Mouse (Mus musculus) hindbrain, embryonic 11.5 days (tissue): Measurements from ENCODE around the gene Ppy. TPM values are rescaled to one million over a fixed set of nuclear protein-coding genes. Genes with fewer than 3 reads are reported as not detected.

Experiments
- ATAC-seq: fragments of 200-750 bp; cut with Nextera tagmentation; 2 replicates; pipeline ENCODE4 v1.8.0; 2017; ENCODE audit warnings: mild to moderate bottlenecking, moderate TSS enrichment, moderate library complexity; ENCODE audit not compliant: low FRiP score
- DNase-seq: peaks from one replicate; pipeline ENCODE4 v3.0.0-alpha.2; 2015; ENCODE audit warnings: low spot score
- H3K27ac ChIP-seq: fragments of 300-500 bp; sonication (generic); 2 replicates; pipeline ENCODE4 v1.5.1; 2014; ENCODE audit warnings: mild to moderate bottlenecking, low read depth, low read length
- H3K27me3 ChIP-seq: fragments of 300-500 bp; sonication (generic); 2 replicates; pipeline ENCODE4 v1.6.1; 2014; ENCODE audit warnings: mild to moderate bottlenecking, low read length, moderate library complexity, mixed read lengths; ENCODE audit not compliant: control insufficient read depth, insufficient read depth
- H3K36me3 ChIP-seq: fragments of 300-500 bp; sonication (generic); 2 replicates; pipeline ENCODE4 v1.6.1; 2014; ENCODE audit warnings: mild to moderate bottlenecking, low read length, moderate library complexity, mixed read lengths; ENCODE audit not compliant: control insufficient read depth, insufficient read depth
- H3K4me1 ChIP-seq: fragments of 300-500 bp; sonication (generic); replicated peaks from 2 replicates; pipeline ENCODE4 v1.6.1; 2014; ENCODE audit warnings: low read length, mixed read lengths; ENCODE audit not compliant: control insufficient read depth, insufficient read depth
- H3K4me2 ChIP-seq: fragments of 300-500 bp; sonication (generic); replicated peaks from 2 replicates; pipeline ENCODE4 v1.6.1; 2014; ENCODE audit warnings: mild to moderate bottlenecking, low read depth, low read length
- H3K4me3 ChIP-seq: fragments of 300-500 bp; sonication (generic); 2 replicates; pipeline ENCODE4 v1.5.1; 2014; ENCODE audit warnings: low read depth, low read length
- H3K9ac ChIP-seq: fragments of 300-500 bp; sonication (generic); 2 replicates; pipeline ENCODE4 v1.6.1; 2014; ENCODE audit warnings: low read depth, low read length
- H3K9me3 ChIP-seq: fragments of 300-500 bp; sonication (generic); 2 replicates; pipeline ENCODE4 v1.6.1; 2016; ENCODE audit warnings: low read length; ENCODE audit not compliant: control insufficient read depth
- WGBS: fragments of 180-500 bp; shearing (Covaris S2); extraction: QIAGEN DNeasy Blood & Tissue Kit; methylation state at CpG from one replicate; pipeline ENCODE4 v1.1.7; 2014; 5-methylcytosine and 5-hydroxymethylcytosine counted together
- polyA plus RNA-seq: library from polyadenylated mRNA; unstranded; fragments of >200 nt; fragmentation: Nextera tagmentation; extraction: Ambion mirVana; gene quantifications from 2 replicates; pipeline ENCODE4 v1.2.1, GENCODE M21; 2014

Gene Ppy
- polyA plus RNA-seq, 1 experiment from 2014 or later: not detected

DNA sequence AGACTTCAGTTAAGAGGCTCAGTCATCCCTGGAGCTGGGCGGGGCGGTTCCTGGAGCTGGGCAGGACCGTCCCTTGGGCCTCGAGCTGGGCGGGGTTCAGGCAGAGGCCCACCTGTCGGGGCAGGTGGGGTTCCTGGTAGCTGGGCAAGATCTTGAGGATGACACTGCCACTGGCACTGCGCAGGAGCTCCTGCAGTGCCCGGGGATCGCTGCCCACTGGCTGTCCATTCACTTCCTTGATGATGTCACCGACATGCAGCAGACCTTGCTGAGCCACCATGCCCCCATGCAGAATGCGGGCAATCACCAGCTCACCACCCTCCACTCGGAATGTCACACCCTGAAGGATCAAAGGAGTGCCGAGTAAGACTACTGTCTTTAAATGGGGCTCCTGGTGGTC, 38.0 kb downstream of the Ppy start:
- Histone ChIP-seq H3K4me2 (no peak overlapping the region), H3K9ac (no peak overlapping the region), H3K4me3 (no peak overlapping the region), H3K4me1 (no peaks in the 10 kb centered on the region), H3K36me3 (0 out of 2 replicates have a peak, but pooled peaks cover 2% of the 10 kb centered on the region), H3K27me3 (peaks cover 8% of the 10 kb centered on the region), H3K9me3 (no peaks in the 10 kb centered on the region), H3K27ac (no peak overlapping the region)
- ATAC-seq (no peak), DNase-seq (no peak)
- WGBS: 82% methylated on average over 12 of the region's 13 CpGs

DNA sequence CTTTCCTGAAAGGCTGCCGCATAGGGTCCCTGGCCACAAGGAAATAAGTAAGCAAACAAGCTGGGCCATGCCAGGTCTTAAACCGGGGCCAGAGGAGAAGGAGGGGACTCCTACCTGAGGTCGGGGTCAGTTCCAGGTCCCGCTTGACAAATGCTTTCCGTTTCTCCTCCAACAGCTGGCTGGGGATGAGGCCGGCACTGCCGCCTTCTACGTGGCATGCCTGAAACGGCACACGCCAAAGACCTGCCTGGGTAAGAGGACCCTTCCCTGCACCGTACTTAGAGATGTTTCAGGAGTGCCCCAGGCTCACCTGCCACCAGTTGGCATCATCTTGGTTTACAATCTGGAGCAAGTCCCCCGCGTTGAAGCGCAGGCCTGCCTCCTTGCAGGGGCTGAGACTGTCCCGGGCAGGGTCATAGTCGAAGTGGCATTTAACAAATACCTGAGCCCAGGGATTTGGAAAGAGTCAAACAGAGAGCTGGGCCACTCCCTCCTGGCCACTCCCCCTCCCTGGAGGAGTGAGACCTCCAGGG, 39.1 kb downstream of the Ppy start:
- H3K9me3 ChIP-seq: no peaks in the 10 kb centered on the region
- 24% methylated on average over 16 of the region's 16 CpGs for WGBS
- H3K4me1 ChIP-seq: no peaks in the 10 kb centered on the region
- no peak for DNase-seq
- H3K36me3 ChIP-seq: 0 out of 2 replicates have a peak, but pooled peaks cover 2% of the 10 kb centered on the region
- peaks cover 8% of the 10 kb centered on the region for H3K27me3 ChIP-seq
- peak overlapping the region; percentile 81; the same call in 1 of the 2 replicates for H3K4me2 ChIP-seq
- no peak for ATAC-seq
- no peak overlapping the region for H3K9ac ChIP-seq
- no peak overlapping the region for H3K27ac ChIP-seq
- no peak overlapping the region for H3K4me3 ChIP-seq

DNA sequence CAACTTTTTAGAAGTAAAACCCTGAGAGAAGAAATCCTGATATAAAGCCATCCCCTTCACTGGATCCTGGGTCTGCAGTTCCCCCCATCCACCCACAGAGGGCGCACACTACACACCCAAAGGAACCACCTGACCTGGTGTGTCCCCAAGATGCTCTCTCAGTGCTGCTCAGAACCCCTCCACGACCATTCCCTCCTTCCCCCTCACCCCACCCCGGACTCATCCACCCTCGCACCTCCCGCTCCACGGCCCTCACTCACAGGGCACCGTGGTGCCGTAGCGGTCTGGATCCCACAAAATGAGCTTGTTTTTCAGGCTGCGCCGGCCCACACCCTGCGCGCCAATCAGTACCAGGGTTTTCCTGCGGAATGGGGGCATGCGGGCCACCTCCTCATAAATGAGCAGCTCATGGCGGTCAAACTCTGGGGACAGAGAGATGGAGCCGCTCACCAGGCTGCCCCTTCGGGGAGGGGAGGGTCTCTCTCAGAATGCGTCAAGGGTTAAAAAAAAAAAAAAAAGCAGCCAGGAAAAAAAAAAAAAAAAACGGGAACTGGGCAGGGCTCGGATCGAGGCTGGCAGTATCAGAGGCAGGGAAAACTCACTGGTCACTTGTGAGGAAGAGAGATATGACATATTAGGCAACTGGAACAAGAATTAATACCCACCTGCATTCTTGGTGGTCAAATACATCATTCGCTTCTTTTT, 39.7 kb downstream of the Ppy start:
- Histone ChIP-seq H3K9ac (peak overlapping the region; percentile 34; the same call in 1 of the 2 replicates), H3K4me1 (no peaks in the 10 kb centered on the region), H3K9me3 (no peaks in the 10 kb centered on the region), H3K4me2 (peak overlapping the region; percentile 81), H3K27ac (no peak overlapping the region), H3K27me3 (peaks cover 8% of the 10 kb centered on the region), H3K36me3 (0 out of 2 replicates have a peak, but pooled peaks cover 2% of the 10 kb centered on the region), H3K4me3 (peak overlapping the region; percentile 33)
- 3% methylated on average over 23 of the region's 23 CpGs for WGBS
- DNase-seq (peak; percentile 90), ATAC-seq (peak; percentile 56)

DNA sequence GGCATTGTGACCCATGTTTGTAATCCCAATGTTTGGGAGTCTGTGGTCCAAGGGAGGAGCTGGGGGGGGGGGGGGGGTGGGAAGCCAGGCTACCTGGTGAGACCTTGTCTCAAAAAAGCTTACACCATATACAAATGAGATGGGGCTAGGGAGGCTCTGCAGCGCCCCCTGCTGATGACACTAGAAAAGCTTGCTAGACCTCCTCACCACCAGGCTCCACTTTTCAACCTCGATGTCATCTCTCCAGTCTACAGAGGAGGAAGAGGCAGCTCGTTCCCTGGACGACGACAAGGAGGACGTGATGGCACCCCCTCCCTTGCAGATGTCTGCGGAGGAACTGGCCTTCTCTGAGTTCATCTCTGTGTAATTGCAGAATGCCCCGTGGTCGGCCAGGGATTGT, 47.3 kb downstream of the Ppy start:
- Histone ChIP-seq H3K9ac (no peak overlapping the region), H3K4me2 (no peak overlapping the region), H3K27me3 (no peaks in the 10 kb centered on the region), H3K36me3 (no peaks in the 10 kb centered on the region), H3K4me3 (no peak overlapping the region), H3K9me3 (no peaks in the 10 kb centered on the region), H3K27ac (no peak overlapping the region), H3K4me1 (no peaks in the 10 kb centered on the region)
- DNase-seq (peak; percentile 81), ATAC-seq (no peak)
- 26% methylated on average over 9 of the region's 9 CpGs for WGBS

DNA sequence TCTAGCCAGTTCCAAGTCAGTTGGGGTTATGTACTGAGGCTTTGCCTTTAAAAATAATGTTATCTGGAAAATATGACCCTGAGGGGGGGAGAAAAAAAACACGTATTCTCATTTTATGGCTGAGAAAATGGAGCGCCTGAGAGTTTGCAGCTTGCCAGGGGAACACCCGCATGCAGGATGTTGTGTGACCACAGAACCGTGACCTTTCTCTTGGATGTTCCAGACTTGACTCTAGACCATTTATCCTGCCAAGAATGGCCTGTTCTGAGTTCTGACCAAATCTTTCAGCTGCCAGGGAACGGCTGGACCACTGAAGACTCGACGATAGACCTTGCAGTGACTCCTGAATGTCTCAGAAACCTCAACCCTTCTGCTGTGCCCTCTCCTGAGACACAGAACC, 47.9 kb downstream of the Ppy start:
- 87% methylated on average over 7 of the region's 7 CpGs for WGBS
- H3K4me1 ChIP-seq: no peaks in the 10 kb centered on the region
- no peak overlapping the region for H3K4me2 ChIP-seq
- H3K27ac ChIP-seq: no peak overlapping the region
- H3K9ac ChIP-seq: no peak overlapping the region
- H3K9me3 ChIP-seq: no peaks in the 10 kb centered on the region
- DNase-seq (no peak), ATAC-seq (no peak)
- no peak overlapping the region for H3K4me3 ChIP-seq
- no peaks in the 10 kb centered on the region for H3K36me3 ChIP-seq
- no peaks in the 10 kb centered on the region for H3K27me3 ChIP-seq

DNA sequence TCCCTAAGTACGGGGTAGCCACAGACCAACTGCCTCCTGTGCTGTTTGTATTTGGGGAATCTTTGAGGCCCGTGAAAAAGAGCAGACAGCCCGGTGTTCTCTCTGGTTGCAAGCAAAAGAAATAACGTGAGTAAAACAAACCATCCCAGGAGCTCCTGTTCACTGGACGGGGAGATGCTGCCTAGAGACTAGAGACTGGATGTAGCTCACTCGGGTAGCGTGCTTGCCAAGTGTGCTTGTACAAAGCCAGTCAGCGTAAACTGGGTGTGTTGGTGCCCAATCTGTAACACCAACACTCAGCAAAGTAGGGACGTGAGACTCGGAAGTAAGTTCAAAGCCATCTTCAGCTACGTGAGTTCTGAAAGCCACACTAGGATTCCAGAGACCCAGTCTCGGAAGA, 48.4 kb downstream of the Ppy start:
- 80% methylated on average over 12 of the region's 12 CpGs for WGBS
- Histone ChIP-seq H3K27me3 (no peaks in the 10 kb centered on the region), H3K4me3 (no peak overlapping the region), H3K27ac (no peak overlapping the region), H3K4me2 (no peak overlapping the region), H3K36me3 (no peaks in the 10 kb centered on the region), H3K4me1 (no peaks in the 10 kb centered on the region), H3K9ac (no peak overlapping the region), H3K9me3 (no peaks in the 10 kb centered on the region)
- ATAC-seq: no peak
- no peak for DNase-seq

DNA sequence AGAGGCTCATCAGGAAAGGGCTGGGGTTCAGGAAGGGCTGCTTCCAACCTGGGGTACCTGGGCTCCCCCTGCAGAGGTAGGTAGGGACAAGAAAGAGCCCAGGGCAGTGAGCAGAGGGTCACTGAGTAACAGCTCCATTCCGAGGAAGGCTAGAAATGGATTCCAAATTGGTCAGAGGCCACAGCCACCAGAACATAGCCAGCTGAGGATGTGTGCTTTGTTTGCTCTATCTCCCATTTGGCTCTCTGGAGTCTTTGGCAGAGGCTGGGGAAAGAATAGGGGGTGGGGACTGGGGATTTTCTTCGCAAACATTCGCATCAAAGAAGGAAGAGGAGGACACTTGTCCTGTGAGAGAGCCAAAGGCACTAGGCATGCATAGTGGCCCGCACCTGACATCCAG, 49.2 kb downstream of the Ppy start:
- Histone ChIP-seq H3K9ac (no peak overlapping the region), H3K27ac (no peak overlapping the region), H3K4me2 (no peak overlapping the region), H3K4me1 (no peaks in the 10 kb centered on the region), H3K9me3 (no peaks in the 10 kb centered on the region), H3K4me3 (no peak overlapping the region), H3K36me3 (no peaks in the 10 kb centered on the region), H3K27me3 (no peaks in the 10 kb centered on the region)
- 48% methylated on average over 4 of the region's 4 CpGs for WGBS
- ATAC-seq (no peak), DNase-seq (no peak)

DNA sequence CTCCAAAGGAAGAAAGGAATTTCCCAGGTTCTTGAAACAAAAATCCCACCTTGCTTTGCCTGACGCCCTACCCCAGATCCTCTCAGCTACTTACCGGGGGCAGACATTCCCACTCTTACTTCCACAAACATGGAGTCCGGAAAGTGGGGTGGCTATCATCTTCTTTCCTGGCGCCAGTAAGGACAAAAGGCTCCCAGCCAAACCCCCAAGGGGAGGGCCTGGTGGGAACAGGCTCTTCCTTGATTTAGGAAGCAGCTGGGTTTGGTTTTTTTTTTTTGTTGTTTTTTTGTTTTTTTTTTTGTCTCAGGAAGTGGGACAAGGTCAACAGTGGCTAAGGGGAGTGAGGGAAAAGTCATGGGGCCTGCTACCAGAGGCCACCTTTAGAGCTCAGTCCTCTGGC, 49.6 kb downstream of the Ppy start:
- DNase-seq: no peak
- no peaks in the 10 kb centered on the region for H3K9me3 ChIP-seq
- ATAC-seq: no peak
- 68% methylated on average over 4 of the region's 4 CpGs for WGBS
- no peaks in the 10 kb centered on the region for H3K27me3 ChIP-seq
- H3K4me1 ChIP-seq: no peaks in the 10 kb centered on the region
- no peaks in the 10 kb centered on the region for H3K36me3 ChIP-seq
- no peak overlapping the region for H3K4me2 ChIP-seq
- H3K9ac ChIP-seq: no peak overlapping the region
- H3K4me3 ChIP-seq: no peak overlapping the region
- H3K27ac ChIP-seq: no peak overlapping the region
